Mouse (Mus musculus): ENCODE results near the gene Usp5. TPM values are rescaled to one million over a fixed set of nuclear protein-coding genes. Genes with fewer than 3 reads are reported as not detected.
"Not testable (repeated sequence)": the region's sequence is repeated elsewhere in the genome, so short reads cannot be mapped to it uniquely, and the experiment has no call there.

The Usp5 gene
- polyA plus RNA-seq, 1 experiment from 2014 or later = 174 TPM

DNA sequence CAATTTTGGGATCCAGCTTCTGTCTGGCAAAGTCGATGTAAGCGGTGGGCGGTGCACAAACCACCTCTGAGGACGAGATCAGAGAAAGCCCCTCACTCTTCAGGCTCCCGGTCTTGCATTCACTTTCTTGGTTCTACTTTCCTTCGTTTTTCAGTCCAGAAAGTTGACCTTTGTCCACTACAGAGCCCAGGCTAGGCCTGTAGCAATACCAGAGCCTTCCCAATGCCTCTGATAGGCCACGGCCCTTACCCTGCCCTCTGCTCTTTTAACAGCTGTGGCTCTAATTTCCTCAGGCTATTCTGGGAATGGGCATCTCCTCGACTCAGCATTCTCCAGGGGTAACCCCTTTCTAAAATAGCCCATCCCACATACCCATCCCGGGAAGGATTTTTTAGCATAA is 16.4 kb downstream of the Usp5 start:
- H3K9me3 ChIP-seq (ENCODE audit: low read length) = no peaks in the 10 kb centered on the region
- WGBS = 18% methylated on average over 9 of the region's 9 CpGs
- peak overlapping the region; percentile 93 for H3K27ac ChIP-seq (ENCODE audit: low read length)
- H3K4me2 ChIP-seq (replicated peaks; ENCODE audit: low read depth, low read length) = peak overlapping the region; percentile 90
- no peaks in the 10 kb centered on the region for H3K27me3 ChIP-seq (ENCODE audit: insufficient read depth, low read length)
- no peak for ATAC-seq (ENCODE audit: low FRiP score, low TSS enrichment)
- H3K9ac ChIP-seq (replicated peaks; ENCODE audit: low read length) = peak overlapping the region; percentile 91
- peaks cover 42% of the 10 kb centered on the region for H3K4me1 ChIP-seq (ENCODE audit: insufficient read depth, low read length)
- peak overlapping the region; percentile 84 for H3K4me3 ChIP-seq (ENCODE audit: low read length)
- peaks cover 31% of the 10 kb centered on the region for H3K36me3 ChIP-seq (ENCODE audit: insufficient read depth, low read length)

DNA sequence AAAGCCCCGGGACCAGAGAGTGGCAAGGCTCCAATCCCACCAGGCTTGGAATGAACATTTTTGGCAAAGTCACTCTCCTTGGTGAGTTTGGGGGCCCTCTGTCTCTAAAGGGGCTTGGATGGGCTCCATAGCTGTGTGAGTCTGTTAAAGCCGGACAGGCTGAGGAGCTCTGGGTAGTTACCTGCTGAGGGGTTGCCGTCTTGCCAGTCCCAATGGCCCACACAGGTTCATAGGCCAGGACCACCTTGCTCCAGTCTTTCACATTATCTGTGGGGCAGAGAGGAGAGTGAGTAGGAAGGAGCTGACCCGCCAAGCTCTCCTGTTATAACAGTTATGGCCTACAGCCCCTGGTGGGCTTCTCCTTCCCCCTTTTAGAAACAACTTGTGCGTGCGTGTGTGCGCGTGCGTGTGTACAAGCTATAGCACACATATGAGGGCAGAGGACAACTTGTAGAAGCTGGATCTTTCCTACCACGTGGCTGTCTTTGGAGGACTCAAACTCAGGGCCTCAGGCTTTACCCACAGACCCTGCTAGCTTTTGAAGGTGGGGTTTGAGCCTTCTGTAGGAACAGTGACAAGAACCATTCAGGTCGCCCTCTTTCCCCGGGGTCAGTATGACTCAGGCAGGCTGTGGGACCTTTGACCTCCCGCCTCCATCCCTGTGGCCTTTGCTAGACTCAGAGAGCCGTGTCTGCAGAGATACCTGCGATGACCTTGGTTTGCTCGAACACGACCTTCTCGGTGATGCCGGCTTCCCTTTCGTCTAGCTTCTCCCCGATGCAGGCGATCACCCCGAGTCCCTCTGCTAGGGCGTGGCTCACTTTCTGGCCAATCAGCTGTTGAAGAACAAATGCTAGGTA is 17.4 kb downstream of the Usp5 start:
- WGBS = 83% methylated on average over 24 of the region's 24 CpGs
- no peak overlapping the region for H3K27ac ChIP-seq (ENCODE audit: low read length)
- H3K4me1 ChIP-seq (ENCODE audit: insufficient read depth, low read length) = peaks cover 42% of the 10 kb centered on the region

DNA sequence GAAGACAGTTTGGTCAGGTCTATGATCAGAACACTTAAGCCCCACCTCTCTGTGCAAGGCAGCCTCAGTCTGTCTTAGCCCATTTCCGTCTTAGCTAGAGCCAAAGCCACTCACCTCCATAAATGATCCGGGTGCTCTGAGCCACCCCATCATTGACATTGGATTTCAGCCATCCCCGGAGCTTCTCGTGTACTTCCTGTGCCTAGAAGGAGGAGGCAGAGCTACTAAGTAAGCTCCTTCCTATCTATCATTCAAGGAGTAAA is 17.9 kb downstream of the Usp5 start:
- no peak overlapping the region for H3K9ac ChIP-seq (replicated peaks; ENCODE audit: low read length)
- peaks cover 47% of the 10 kb centered on the region for H3K4me1 ChIP-seq (ENCODE audit: insufficient read depth, low read length)
- ATAC-seq (ENCODE audit: low FRiP score, low TSS enrichment) = no peak
- no peak overlapping the region for H3K4me3 ChIP-seq (ENCODE audit: low read length)
- H3K27me3 ChIP-seq (ENCODE audit: insufficient read depth, low read length) = no peaks in the 10 kb centered on the region
- peaks cover 16% of the 10 kb centered on the region for H3K36me3 ChIP-seq (ENCODE audit: insufficient read depth, low read length)
- WGBS = 69% methylated on average over 4 of the region's 4 CpGs
- H3K9me3 ChIP-seq (ENCODE audit: low read length) = no peaks in the 10 kb centered on the region
- H3K27ac ChIP-seq (ENCODE audit: low read length) = no peak overlapping the region
- H3K4me2 ChIP-seq (replicated peaks; ENCODE audit: low read depth, low read length) = no peak overlapping the region

More for the DNA sequence above, 17.4 kb downstream of the Usp5 start:
- Histone ChIP-seq H3K4me3 (ENCODE audit: low read length) (peak overlapping the region; percentile 84), H3K36me3 (ENCODE audit: insufficient read depth, low read length) (peaks cover 22% of the 10 kb centered on the region), H3K9me3 (ENCODE audit: low read length) (no peaks in the 10 kb centered on the region), H3K9ac (replicated peaks; ENCODE audit: low read length) (peak overlapping the region; percentile 91; the same call in 1 of the 2 replicates), H3K4me2 (replicated peaks; ENCODE audit: low read depth, low read length) (peak overlapping the region; percentile 90), H3K27me3 (ENCODE audit: insufficient read depth, low read length) (no peaks in the 10 kb centered on the region)
- no peak for ATAC-seq (ENCODE audit: low FRiP score, low TSS enrichment)

DNA sequence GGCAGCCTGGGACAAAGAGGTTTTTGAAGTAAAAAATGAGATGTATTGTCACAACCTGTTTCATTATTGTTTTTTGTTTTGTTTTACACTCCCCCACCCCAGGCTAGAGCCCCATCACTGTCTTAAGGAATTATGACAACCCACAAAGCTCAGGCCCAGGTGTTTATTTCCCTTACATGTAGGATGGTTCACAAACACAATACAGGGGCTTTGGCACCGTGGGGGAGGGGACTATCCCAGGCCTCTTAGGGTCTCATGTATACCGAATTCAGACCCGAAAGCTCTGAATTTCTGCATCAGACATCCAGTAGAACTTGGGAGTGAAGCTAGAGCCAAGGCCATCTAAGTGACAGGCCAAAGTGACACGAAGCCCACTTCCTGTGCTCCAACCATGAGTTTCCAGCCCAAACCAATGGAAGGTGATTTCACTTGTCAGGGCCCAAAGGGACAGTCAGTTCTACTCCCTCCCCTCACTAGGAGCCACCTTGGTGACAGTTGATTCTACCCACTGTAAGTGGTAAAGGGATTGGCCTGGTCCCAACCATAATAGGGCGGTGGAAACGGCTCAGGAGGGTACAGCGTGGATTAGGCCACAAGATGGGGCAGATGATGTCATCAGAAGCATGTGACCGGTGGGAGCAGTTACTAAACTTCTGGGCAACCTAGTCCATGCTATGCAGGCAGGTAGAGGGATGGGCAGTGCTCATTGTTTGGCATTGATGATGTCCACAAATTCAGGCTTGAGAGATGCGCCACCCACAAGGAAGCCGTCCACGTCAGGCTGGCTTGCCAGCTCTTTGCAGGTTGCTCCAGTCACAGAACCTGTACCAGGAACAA is 18.5 kb downstream of the Usp5 start:
- ATAC-seq (ENCODE audit: low FRiP score, low TSS enrichment); H3K4me3 ChIP-seq (ENCODE audit: low read length); H3K27me3 ChIP-seq (ENCODE audit: insufficient read depth, low read length); H3K9me3 ChIP-seq (ENCODE audit: low read length); H3K27ac ChIP-seq (ENCODE audit: low read length); H3K9ac ChIP-seq (replicated peaks; ENCODE audit: low read length): not testable (repeated sequence)
- Histone ChIP-seq H3K4me1 (ENCODE audit: insufficient read depth, low read length) (peaks cover 50% of the 10 kb centered on the region), H3K4me2 (replicated peaks; ENCODE audit: low read depth, low read length) (0 out of 2 replicates have a peak overlapping the region, but pooled peaks have one; percentile 98), H3K36me3 (ENCODE audit: insufficient read depth, low read length) (peaks cover 11% of the 10 kb centered on the region)
- 85% methylated on average over 11 of the region's 11 CpGs for WGBS

DNA sequence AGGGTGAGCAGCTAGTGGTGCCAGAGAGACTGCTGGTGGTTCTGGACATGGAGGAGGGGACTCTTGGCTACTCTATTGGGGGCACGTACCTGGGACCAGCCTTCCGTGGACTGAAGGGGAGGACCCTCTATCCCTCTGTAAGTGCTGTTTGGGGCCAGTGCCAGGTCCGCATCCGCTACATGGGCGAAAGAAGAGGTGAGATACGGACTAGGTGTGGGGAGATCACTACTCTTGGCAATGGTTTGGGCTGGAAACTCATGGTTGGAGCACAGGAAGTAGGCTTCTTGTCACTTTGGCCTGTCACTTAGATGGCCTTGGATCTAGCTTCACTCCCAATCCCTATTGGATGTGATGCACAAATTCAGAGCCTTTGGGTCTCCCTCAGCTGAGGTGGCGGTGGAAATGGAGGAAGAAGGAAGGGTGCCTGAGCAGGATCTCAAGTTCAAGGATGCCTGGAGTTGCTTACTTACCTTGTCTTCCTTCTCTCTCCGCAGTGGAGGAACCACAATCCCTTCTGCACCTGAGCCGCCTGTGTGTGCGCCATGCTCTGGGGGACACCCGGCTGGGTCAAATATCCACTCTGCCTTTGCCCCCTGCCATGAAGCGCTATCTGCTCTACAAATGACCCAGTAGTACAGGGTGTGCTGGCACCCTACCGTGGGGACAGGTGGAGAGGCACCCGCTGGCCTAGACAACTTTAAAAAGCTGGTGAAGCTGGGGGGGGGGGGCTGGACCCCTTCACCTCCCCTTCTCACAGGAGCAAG is 19.3 kb downstream of the Usp5 start:
- peak; percentile 1; the same call in 1 of the 2 replicates for ATAC-seq (ENCODE audit: low FRiP score, low TSS enrichment)
- Histone ChIP-seq H3K27ac (ENCODE audit: low read length) (peak overlapping the region; percentile 98), H3K4me3 (ENCODE audit: low read length) (peak overlapping the region; percentile 72), H3K9ac (replicated peaks; ENCODE audit: low read length) (peak overlapping the region; percentile 86), H3K27me3 (ENCODE audit: insufficient read depth, low read length) (no peaks in the 10 kb centered on the region), H3K4me1 (ENCODE audit: insufficient read depth, low read length) (peaks cover 46% of the 10 kb centered on the region), H3K9me3 (ENCODE audit: low read length) (no peaks in the 10 kb centered on the region), H3K4me2 (replicated peaks; ENCODE audit: low read depth, low read length) (peak overlapping the region; percentile 98), H3K36me3 (ENCODE audit: insufficient read depth, low read length) (peaks cover 11% of the 10 kb centered on the region)
- 42% methylated on average over 14 of the region's 14 CpGs for WGBS

DNA sequence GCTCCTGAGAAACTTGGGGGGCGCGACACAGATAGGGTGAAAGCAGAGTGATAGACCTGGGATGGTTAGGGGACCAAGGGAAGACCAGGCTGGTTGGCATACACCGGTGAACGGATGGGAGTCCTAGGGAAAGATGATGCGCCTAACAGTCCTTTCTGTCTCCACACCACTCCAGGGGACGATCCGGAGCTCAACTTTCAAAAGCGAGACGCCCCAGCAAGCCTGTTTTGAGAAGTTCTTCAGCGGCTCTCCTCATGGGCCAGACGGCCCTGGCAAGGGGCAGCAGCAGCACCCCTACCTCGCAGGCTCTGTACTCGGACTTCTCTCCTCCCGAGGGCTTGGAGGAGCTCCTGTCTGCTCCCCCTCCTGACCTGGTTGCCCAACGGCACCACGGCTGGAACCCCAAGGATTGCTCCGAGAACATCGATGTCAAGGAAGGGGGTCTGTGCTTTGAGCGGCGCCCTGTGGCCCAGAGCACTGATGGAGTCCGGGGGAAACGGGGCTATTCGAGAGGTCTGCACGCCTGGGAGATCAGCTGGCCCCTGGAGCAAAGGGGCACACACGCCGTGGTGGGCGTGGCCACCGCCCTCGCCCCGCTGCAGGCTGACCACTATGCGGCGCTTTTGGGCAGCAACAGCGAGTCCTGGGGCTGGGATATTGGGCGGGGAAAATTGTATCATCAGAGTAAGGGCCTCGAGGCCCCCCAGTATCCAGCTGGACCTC is 20.1 kb downstream of the Usp5 start:
- under 1% methylated on average over 35 of the region's 35 CpGs for WGBS
- Histone ChIP-seq H3K4me2 (replicated peaks; ENCODE audit: low read depth, low read length) (peak overlapping the region; percentile 98), H3K27ac (ENCODE audit: low read length) (peak overlapping the region; percentile 98), H3K9ac (replicated peaks; ENCODE audit: low read length) (peak overlapping the region; percentile 86), H3K9me3 (ENCODE audit: low read length) (no peaks in the 10 kb centered on the region), H3K36me3 (ENCODE audit: insufficient read depth, low read length) (peaks cover 11% of the 10 kb centered on the region), H3K4me1 (ENCODE audit: insufficient read depth, low read length) (peaks cover 39% of the 10 kb centered on the region), H3K27me3 (ENCODE audit: insufficient read depth, low read length) (no peaks in the 10 kb centered on the region), H3K4me3 (ENCODE audit: low read length) (peak overlapping the region; percentile 72)
- peak; percentile 29 for ATAC-seq (ENCODE audit: low FRiP score, low TSS enrichment)

DNA sequence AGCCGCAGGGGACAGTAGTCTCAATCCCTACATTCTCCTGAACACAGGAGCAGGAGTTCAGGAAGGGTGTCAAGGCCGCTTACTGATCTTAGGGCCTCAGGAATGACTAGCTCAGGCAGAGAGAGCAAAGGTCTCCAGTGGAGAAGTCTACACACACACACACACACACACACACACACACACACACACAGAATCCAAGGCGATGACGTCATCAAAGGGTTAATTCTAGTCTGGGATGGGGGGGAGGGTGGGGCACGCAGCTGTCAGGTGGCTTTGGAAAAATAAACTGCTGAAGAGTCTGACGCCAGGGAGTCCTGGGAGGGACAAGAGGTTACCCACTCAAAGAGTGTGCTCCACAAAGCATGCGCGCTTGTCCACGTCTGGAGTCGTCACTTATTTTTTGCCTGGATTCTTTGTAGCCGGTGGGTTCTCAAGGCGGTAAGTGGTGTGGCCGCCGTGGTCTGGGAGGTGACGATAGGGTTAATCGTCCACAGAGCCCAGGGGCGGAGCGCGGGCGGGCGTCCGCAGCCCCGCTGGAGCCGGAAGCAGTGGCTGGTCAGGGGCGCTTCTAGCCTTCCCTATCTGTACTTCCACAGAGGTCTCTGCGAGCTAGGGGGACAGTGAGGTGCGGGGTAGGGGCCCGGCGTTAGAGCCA is 20.8 kb downstream of the Usp5 start, which contains the start of gene Spsb2:
TSS of gene Spsb2 (plus strand) at position 304 of the 655 bp plus-strand sequence.
- WGBS = 3% methylated on average over 29 of the region's 29 CpGs
- Histone ChIP-seq H3K9ac (replicated peaks; ENCODE audit: low read length) (peak within 1 kb of the TSS; percentile 86), H3K27me3 (ENCODE audit: insufficient read depth, low read length) (no peaks in the 10 kb centered on the region), H3K36me3 (ENCODE audit: insufficient read depth, low read length) (peaks cover 11% of the 10 kb centered on the region), H3K4me1 (ENCODE audit: insufficient read depth, low read length) (peaks cover 37% of the 10 kb centered on the region), H3K4me3 (ENCODE audit: low read length) (peak within 1 kb of the TSS; percentile 72), H3K9me3 (ENCODE audit: low read length) (no peaks in the 10 kb centered on the region), H3K27ac (ENCODE audit: low read length) (peak within 1 kb of the TSS; percentile 98), H3K4me2 (replicated peaks; ENCODE audit: low read depth, low read length) (peak within 1 kb of the TSS; percentile 98)
- peak; percentile 71 for ATAC-seq (ENCODE audit: low FRiP score, low TSS enrichment)

DNA sequence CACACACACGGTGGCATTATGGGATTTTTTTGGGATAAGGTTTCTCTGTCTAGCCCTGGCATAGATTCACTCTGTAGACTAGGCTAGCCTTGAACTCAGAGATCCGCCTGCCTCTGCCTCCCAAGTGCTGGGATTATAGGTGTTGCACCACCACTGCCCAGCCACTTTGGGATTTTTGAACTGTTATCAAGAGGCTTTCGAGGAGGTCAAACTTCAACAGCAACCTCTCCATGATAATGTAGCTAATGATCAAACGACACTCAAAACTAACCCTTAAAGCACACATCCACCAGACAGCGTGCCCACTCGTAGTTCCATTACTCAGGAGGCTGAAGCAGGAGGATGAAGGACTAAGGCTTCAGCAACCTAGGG is 21.3 kb downstream of the Usp5 start:
- Histone ChIP-seq H3K27me3 (ENCODE audit: insufficient read depth, low read length) (no peaks in the 10 kb centered on the region), H3K9me3 (ENCODE audit: low read length) (no peaks in the 10 kb centered on the region), H3K4me2 (replicated peaks; ENCODE audit: low read depth, low read length) (peak overlapping the region; percentile 98), H3K27ac (ENCODE audit: low read length) (peak overlapping the region; percentile 98), H3K36me3 (ENCODE audit: insufficient read depth, low read length) (peaks cover 11% of the 10 kb centered on the region), H3K9ac (replicated peaks; ENCODE audit: low read length) (peak overlapping the region; percentile 86), H3K4me3 (ENCODE audit: low read length) (peak overlapping the region; percentile 72), H3K4me1 (ENCODE audit: insufficient read depth, low read length) (peaks cover 36% of the 10 kb centered on the region)
- no peak for ATAC-seq (ENCODE audit: low FRiP score, low TSS enrichment)
- 71% methylated on average over 6 of the region's 6 CpGs for WGBS
